Mouse (Mus musculus) kidney, embryonic 15.5 days (tissue): ENCODE data around the gene Stpg1. TPM values are rescaled to one million over a fixed set of nuclear protein-coding genes. Genes with fewer than 3 reads are reported as not detected.

ENCODE experiments used
- ATAC-seq: fragments of 200-750 bp; cut with Nextera tagmentation; replicated peaks from 2 replicates; pipeline ENCODE4 v1.8.0; 2017; ENCODE audit warnings: moderate TSS enrichment; ENCODE audit not compliant: low FRiP score
- H3K27ac ChIP-seq: fragments of 300-500 bp; sonication (generic); 2 replicates; pipeline ENCODE4 v1.5.1; 2015; ENCODE audit warnings: mild to moderate bottlenecking, inconsistent platforms
- H3K27me3 ChIP-seq: fragments of 300-500 bp; sonication (generic); 2 replicates; pipeline ENCODE4 v1.6.1; 2015; ENCODE audit warnings: inconsistent platforms
- H3K36me3 ChIP-seq: fragments of 300-500 bp; sonication (generic); 2 replicates; pipeline ENCODE4 v1.6.1; 2015; ENCODE audit warnings: inconsistent platforms
- H3K4me1 ChIP-seq: fragments of 300-500 bp; sonication (generic); 2 replicates; pipeline ENCODE4 v1.6.1; 2015; ENCODE audit warnings: inconsistent platforms
- H3K4me2 ChIP-seq: fragments of 300-500 bp; sonication (generic); 2 replicates; pipeline ENCODE4 v1.6.1; 2015; ENCODE audit warnings: moderate library complexity, mild to moderate bottlenecking, inconsistent platforms
- H3K4me3 ChIP-seq: fragments of 300-500 bp; sonication (generic); replicated peaks from 2 replicates; pipeline ENCODE4 v1.5.1; 2015; ENCODE audit warnings: mild to moderate bottlenecking, inconsistent platforms
- H3K9ac ChIP-seq: fragments of 300-500 bp; sonication (generic); 2 replicates; pipeline ENCODE4 v1.6.1; 2015; ENCODE audit warnings: mild to moderate bottlenecking, inconsistent platforms
- H3K9me3 ChIP-seq: fragments of 300-500 bp; sonication (generic); replicated peaks from 2 replicates; pipeline ENCODE4 v1.6.1; 2016; ENCODE audit warnings: inconsistent platforms
- WGBS: fragments of 180-500 bp; shearing (Covaris S2); methylation state at CpG from one replicate; pipeline ENCODE4 v1.1.7; 2015; ENCODE audit warnings: mixed read lengths; 5-methylcytosine and 5-hydroxymethylcytosine counted together
- polyA plus RNA-seq: library from polyadenylated mRNA; unstranded; fragments of >200 nt; fragmentation: Nextera tagmentation; extraction: Ambion mirVana; gene quantifications from 2 replicates; pipeline ENCODE4 v1.2.1, GENCODE M21; 2015

Stpg1 gene
- polyA plus RNA-seq, 1 experiment from 2014 or later = 0.65 TPM

DNA sequence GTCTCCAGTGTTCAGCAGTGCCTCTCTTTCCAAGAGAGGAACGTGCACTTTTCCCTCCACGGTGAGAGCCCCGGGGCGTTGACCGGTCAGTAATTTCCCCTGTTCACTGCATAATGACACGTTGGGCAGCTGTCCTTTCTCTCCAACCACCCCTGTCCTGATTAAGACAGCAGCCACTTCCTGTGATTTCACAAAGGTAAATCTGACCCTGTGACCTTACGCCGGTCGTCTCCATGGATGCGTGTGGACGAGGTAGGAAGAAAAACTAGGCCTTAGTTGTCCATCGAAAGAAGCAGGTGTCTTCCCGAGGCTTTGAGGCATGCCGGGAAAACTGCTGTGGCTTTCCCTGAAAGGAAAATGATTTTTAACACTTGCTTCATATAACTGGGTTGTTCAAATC lies 20.3 kb downstream of the Stpg1 start:
- WGBS = 62% methylated on average over 14 of the region's 14 CpGs
- H3K27me3 ChIP-seq = 0 out of 2 replicates have a peak, but pooled peaks cover 6% of the 10 kb centered on the region
- no peak overlapping the region for H3K9ac ChIP-seq
- no peak for ATAC-seq
- H3K4me1 ChIP-seq = no peaks in the 10 kb centered on the region
- no peaks in the 10 kb centered on the region for H3K9me3 ChIP-seq
- no peaks in the 10 kb centered on the region for H3K36me3 ChIP-seq
- no peak overlapping the region for H3K27ac ChIP-seq
- H3K4me3 ChIP-seq = no peak overlapping the region
- H3K4me2 ChIP-seq = no peak overlapping the region

- no peaks in the 10 kb centered on the region for H3K36me3 ChIP-seq
- H3K27me3 ChIP-seq = 0 out of 2 replicates have a peak, but pooled peaks cover 1% of the 10 kb centered on the region
- ATAC-seq = no peak
- H3K27ac ChIP-seq = no peak overlapping the region
- no peaks in the 10 kb centered on the region for H3K9me3 ChIP-seq
- no peak overlapping the region for H3K4me3 ChIP-seq
- 54% methylated on average over 15 of the region's 15 CpGs for WGBS
- H3K4me2 ChIP-seq = no peak overlapping the region
- no peak overlapping the region for H3K9ac ChIP-seq
- H3K4me1 ChIP-seq = no peaks in the 10 kb centered on the region
Observed at GRCm38 (mm10) chr4:135516351-135517316, 22.0 kb downstream of the Stpg1 start.

GRCm38 (mm10) chr4:135518135-135518534 lies 23.5 kb downstream of the Stpg1 start:
- no peak for ATAC-seq
- no peaks in the 10 kb centered on the region for H3K9me3 ChIP-seq
- H3K4me1 ChIP-seq = no peaks in the 10 kb centered on the region
- no peak overlapping the region for H3K4me3 ChIP-seq
- WGBS = 76% methylated on average over 12 of the region's 12 CpGs
- no peak overlapping the region for H3K4me2 ChIP-seq
- no peaks in the 10 kb centered on the region for H3K36me3 ChIP-seq
- no peaks in the 10 kb centered on the region for H3K27me3 ChIP-seq
- H3K9ac ChIP-seq = no peak overlapping the region
- H3K27ac ChIP-seq = no peak overlapping the region

DNA sequence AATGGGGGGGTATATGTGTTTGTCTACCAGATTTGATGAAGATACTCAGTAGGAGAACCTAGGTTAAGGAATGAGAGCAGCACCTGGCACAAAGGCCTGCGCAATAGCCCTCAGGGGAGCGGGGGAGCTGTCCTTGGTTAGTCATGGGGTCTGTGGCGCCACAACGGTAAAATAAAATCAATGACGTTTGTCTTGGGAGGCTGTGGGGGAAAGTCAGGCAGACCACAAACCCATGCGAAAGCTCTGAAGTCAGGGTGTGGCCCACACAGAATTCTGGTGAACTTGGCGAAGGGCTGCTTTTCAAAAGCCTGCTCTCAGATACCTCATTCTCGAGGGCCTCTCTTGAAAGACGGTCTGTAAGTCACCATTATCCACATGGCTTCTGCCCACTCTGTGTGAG lies 25.8 kb downstream of the Stpg1 start:
- no peak overlapping the region for H3K4me3 ChIP-seq
- no peaks in the 10 kb centered on the region for H3K9me3 ChIP-seq
- no peak overlapping the region for H3K9ac ChIP-seq
- no peak for ATAC-seq
- H3K4me2 ChIP-seq = no peak overlapping the region
- peaks cover 11% of the 10 kb centered on the region for H3K4me1 ChIP-seq
- H3K27me3 ChIP-seq = peaks cover 3% of the 10 kb centered on the region; the same call in 1 of the 2 replicates
- H3K27ac ChIP-seq = no peak overlapping the region
- no peaks in the 10 kb centered on the region for H3K36me3 ChIP-seq
- WGBS = 82% methylated on average over 9 of the region's 9 CpGs

DNA sequence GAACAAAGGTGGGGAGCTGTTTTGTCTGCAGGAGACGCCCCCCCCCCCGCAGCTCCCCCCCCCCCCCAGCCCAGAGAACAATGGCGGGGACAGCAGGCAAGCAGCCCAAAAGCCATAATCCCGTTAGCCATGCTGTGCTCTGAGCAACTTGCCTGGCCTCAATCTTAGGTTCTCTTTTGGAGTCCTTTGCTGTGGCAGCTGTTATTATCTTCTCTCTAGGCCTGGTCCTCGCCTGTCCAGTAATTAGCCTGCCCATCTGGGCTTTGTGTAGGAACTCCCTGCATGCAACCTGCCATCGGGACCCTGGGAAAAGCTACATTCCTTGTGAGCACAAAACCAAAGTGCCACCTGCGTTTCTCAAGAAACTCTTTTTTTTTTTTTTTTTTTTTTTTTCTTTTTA lies 29.3 kb downstream of the Stpg1 start:
- Histone ChIP-seq H3K27ac (no peak overlapping the region), H3K27me3 (peaks cover 5% of the 10 kb centered on the region; the same call in 1 of the 2 replicates), H3K4me2 (no peak overlapping the region), H3K36me3 (no peaks in the 10 kb centered on the region), H3K4me1 (peaks cover 23% of the 10 kb centered on the region), H3K9ac (no peak overlapping the region), H3K4me3 (no peak overlapping the region), H3K9me3 (no peaks in the 10 kb centered on the region)
- no peak for ATAC-seq
- WGBS = 23% methylated on average over 6 of the region's 7 CpGs

GRCm38 (mm10) chr4:135525057-135525456 lies 30.5 kb downstream of the Stpg1 start:
- WGBS = 53% methylated on average over 12 of the region's 12 CpGs
- Histone ChIP-seq H3K9me3 (no peaks in the 10 kb centered on the region), H3K9ac (no peak overlapping the region), H3K36me3 (no peaks in the 10 kb centered on the region), H3K27me3 (peaks cover 5% of the 10 kb centered on the region; the same call in 1 of the 2 replicates), H3K4me1 (peaks cover 23% of the 10 kb centered on the region), H3K4me3 (no peak overlapping the region), H3K27ac (no peak overlapping the region), H3K4me2 (no peak overlapping the region)
- ATAC-seq = no peak

GRCm38 (mm10) chr4:135526039-135526710 lies 31.6 kb downstream of the Stpg1 start:
- no peak overlapping the region for H3K4me3 ChIP-seq
- H3K36me3 ChIP-seq = no peaks in the 10 kb centered on the region
- 0 out of 2 replicates have a peak, but pooled peaks cover 5% of the 10 kb centered on the region for H3K9me3 ChIP-seq
- H3K9ac ChIP-seq = no peak overlapping the region
- no peak overlapping the region for H3K27ac ChIP-seq
- no peak for ATAC-seq
- H3K4me2 ChIP-seq = no peak overlapping the region
- WGBS = 36% methylated on average over 14 of the region's 14 CpGs
- peaks cover 23% of the 10 kb centered on the region for H3K4me1 ChIP-seq
- peaks cover 5% of the 10 kb centered on the region; the same call in 1 of the 2 replicates for H3K27me3 ChIP-seq

- WGBS = 69% methylated on average over 2 of the region's 2 CpGs
- Histone ChIP-seq H3K9ac (no peak overlapping the region), H3K4me1 (peaks cover 13% of the 10 kb centered on the region), H3K36me3 (no peaks in the 10 kb centered on the region), H3K4me2 (no peak overlapping the region), H3K4me3 (no peak overlapping the region), H3K27ac (no peak overlapping the region), H3K9me3 (0 out of 2 replicates have a peak, but pooled peaks cover 5% of the 10 kb centered on the region), H3K27me3 (peaks cover 4% of the 10 kb centered on the region; the same call in 1 of the 2 replicates)
- ATAC-seq = no peak
Observed at GRCm38 (mm10) chr4:135530270-135530669, 35.7 kb downstream of the Stpg1 start.

DNA sequence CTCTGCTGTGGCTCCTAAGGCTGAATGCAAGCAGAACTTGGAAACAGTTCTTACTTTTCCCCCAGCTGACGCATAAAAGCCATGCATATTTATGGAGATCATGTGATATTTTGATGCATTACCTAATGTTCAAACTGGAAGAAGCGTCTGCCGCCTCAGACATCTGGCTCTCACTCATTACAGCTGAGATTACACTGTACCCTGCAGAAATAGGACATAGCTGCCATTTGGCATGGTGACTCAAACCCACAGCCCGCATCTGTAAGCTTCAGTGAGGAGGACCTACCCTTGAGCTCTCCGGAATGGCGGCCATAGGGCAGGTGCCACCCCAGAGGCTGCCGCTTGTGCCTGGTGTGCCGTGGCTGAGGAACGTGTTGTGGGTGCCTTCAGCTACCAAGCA lies 36.6 kb downstream of the Stpg1 start:
- Histone ChIP-seq H3K36me3 (no peaks in the 10 kb centered on the region), H3K4me3 (no peak overlapping the region)
- WGBS = 88% methylated on average over 9 of the region's 9 CpGs

GRCm38 (mm10) chr4:135531771-135532613 lies 37.4 kb downstream of the Stpg1 start:
- 54% methylated on average over 9 of the region's 9 CpGs for WGBS
- ATAC-seq = no peak

More for the DNA sequence above, 36.6 kb downstream of the Stpg1 start:
- no peak overlapping the region for H3K4me2 ChIP-seq
- H3K27ac ChIP-seq = no peak overlapping the region
- no peak overlapping the region for H3K9ac ChIP-seq
- H3K4me1 ChIP-seq = peaks cover 6% of the 10 kb centered on the region
- no peak for ATAC-seq
- 0 out of 2 replicates have a peak, but pooled peaks cover 5% of the 10 kb centered on the region for H3K9me3 ChIP-seq
- no peaks in the 10 kb centered on the region for H3K27me3 ChIP-seq

DNA sequence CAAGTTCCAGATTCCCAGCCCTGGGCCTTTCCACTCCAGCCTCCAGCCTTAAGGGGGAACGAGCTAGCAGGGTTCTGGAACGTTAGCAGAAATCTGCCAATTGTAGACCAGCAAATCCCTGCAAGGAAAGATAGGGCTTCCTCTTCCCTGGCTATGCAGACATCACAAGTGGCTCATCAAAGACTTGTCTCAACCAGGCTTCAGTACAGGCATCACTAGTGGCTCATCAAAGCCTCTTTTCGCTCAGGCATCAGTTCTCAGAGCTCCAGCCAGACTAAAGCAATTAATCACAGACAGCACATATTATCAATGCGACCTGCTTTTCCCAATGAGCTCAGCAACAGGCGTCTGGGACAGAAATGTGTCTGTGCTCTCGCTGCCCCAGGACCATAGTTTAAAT lies 38.4 kb downstream of the Stpg1 start:
- H3K27ac ChIP-seq = no peak overlapping the region
- H3K9me3 ChIP-seq = 0 out of 2 replicates have a peak, but pooled peaks cover 5% of the 10 kb centered on the region
- 75% methylated on average over 6 of the region's 6 CpGs for WGBS
- no peaks in the 10 kb centered on the region for H3K36me3 ChIP-seq
- no peak for ATAC-seq
- H3K4me1 ChIP-seq = peaks cover 6% of the 10 kb centered on the region
- no peak overlapping the region for H3K9ac ChIP-seq
- no peak overlapping the region for H3K4me3 ChIP-seq
- H3K4me2 ChIP-seq = no peak overlapping the region
- H3K27me3 ChIP-seq = no peaks in the 10 kb centered on the region; the same call in 1 of the 2 replicates

More at GRCm38 (mm10) chr4:135531771-135532613, 37.4 kb downstream of the Stpg1 start:
- H3K4me2 ChIP-seq = no peak overlapping the region
- H3K4me3 ChIP-seq = no peak overlapping the region
- no peak overlapping the region for H3K9ac ChIP-seq
- 0 out of 2 replicates have a peak, but pooled peaks cover 5% of the 10 kb centered on the region for H3K9me3 ChIP-seq
- no peaks in the 10 kb centered on the region for H3K36me3 ChIP-seq
- H3K27me3 ChIP-seq = no peaks in the 10 kb centered on the region
- no peak overlapping the region for H3K27ac ChIP-seq
- H3K4me1 ChIP-seq = peaks cover 6% of the 10 kb centered on the region
